Mouse (Mus musculus) liver, postnatal 0 days (tissue): Measurements from ENCODE around the gene Zbtb7a. TPM values are rescaled to one million over a fixed set of nuclear protein-coding genes. Genes with fewer than 3 reads are reported as not detected.

Experiments used
- ATAC-seq: fragments of 200-750 bp; cut with Nextera tagmentation; 2 replicates; pipeline ENCODE4 v1.8.0; 2017; ENCODE audit warnings: mild to moderate bottlenecking, moderate library complexity
- DNase-seq: peaks from one replicate; pipeline ENCODE4 v3.0.0-alpha.2; 2016
- H3K27ac ChIP-seq: fragments of 300-500 bp; sonication (generic); 2 replicates; pipeline ENCODE4 v1.5.1; 2014; ENCODE audit warnings: antibody characterized with exemption, moderate library complexity, mild to moderate bottlenecking, low read depth
- H3K27me3 ChIP-seq: fragments of 300-500 bp; sonication (generic); 2 replicates; pipeline ENCODE4 v1.6.1; 2014; ENCODE audit warnings: low read length, control low read depth, mixed read lengths; ENCODE audit not compliant: insufficient read depth
- H3K36me3 ChIP-seq: fragments of 300-500 bp; sonication (generic); replicated peaks from 2 replicates; pipeline ENCODE4 v1.6.1; 2014; ENCODE audit warnings: mild to moderate bottlenecking, control low read depth, low read length, moderate library complexity, mixed read lengths; ENCODE audit not compliant: insufficient read depth
- H3K4me1 ChIP-seq: fragments of 300-500 bp; sonication (generic); 2 replicates; pipeline ENCODE4 v1.6.1; 2014; ENCODE audit warnings: antibody characterized with exemption, mild to moderate bottlenecking, control low read depth; ENCODE audit not compliant: insufficient read depth
- H3K4me2 ChIP-seq: fragments of 300-500 bp; sonication (generic); 2 replicates; pipeline ENCODE4 v1.6.1; 2014; ENCODE audit warnings: low read depth, mild to moderate bottlenecking, low read length, moderate library complexity, mixed read lengths
- H3K4me3 ChIP-seq: fragments of 300-500 bp; sonication (generic); 2 replicates; pipeline ENCODE4 v1.5.1; 2014; ENCODE audit warnings: low read depth, low read length
- H3K9ac ChIP-seq: fragments of 300-500 bp; sonication (generic); replicated peaks from 2 replicates; pipeline ENCODE4 v1.6.1; 2014; ENCODE audit warnings: mild to moderate bottlenecking, moderate library complexity
- H3K9me3 ChIP-seq: fragments of 300-500 bp; sonication (generic); 2 replicates; pipeline ENCODE4 v1.6.1; 2016; ENCODE audit warnings: mild to moderate bottlenecking, control low read depth, low read length, mixed read lengths
- CTCF ChIP-seq: sonication (generic); IDR thresholded peaks from 2 replicates; pipeline ENCODE4 v1.5.1; 2016; ENCODE audit warnings: antibody characterized with exemption, low read depth
- EP300 ChIP-seq: IDR thresholded peaks from 2 replicates; pipeline ENCODE4 v1.6.1; 2016; ENCODE audit warnings: antibody characterized with exemption, low read depth, mild to moderate bottlenecking
- WGBS: fragments of 180-500 bp; shearing (Covaris S2); extraction: QIAGEN DNeasy Blood & Tissue Kit; methylation state at CpG from one replicate; pipeline ENCODE4 v1.1.7; 2014; ENCODE audit not compliant: insufficient replicate concordance; 5-methylcytosine and 5-hydroxymethylcytosine counted together
- polyA plus RNA-seq: library from polyadenylated mRNA; unstranded; fragments of >200 nt; fragmentation: Nextera tagmentation; extraction: Ambion mirVana; gene quantifications from 2 replicates; pipeline ENCODE4 v1.2.1, GENCODE M21; 2015

Zbtb7a gene
- polyA plus RNA-seq, 1 experiment from 2014 or later, result 29.7 TPM

DNA sequence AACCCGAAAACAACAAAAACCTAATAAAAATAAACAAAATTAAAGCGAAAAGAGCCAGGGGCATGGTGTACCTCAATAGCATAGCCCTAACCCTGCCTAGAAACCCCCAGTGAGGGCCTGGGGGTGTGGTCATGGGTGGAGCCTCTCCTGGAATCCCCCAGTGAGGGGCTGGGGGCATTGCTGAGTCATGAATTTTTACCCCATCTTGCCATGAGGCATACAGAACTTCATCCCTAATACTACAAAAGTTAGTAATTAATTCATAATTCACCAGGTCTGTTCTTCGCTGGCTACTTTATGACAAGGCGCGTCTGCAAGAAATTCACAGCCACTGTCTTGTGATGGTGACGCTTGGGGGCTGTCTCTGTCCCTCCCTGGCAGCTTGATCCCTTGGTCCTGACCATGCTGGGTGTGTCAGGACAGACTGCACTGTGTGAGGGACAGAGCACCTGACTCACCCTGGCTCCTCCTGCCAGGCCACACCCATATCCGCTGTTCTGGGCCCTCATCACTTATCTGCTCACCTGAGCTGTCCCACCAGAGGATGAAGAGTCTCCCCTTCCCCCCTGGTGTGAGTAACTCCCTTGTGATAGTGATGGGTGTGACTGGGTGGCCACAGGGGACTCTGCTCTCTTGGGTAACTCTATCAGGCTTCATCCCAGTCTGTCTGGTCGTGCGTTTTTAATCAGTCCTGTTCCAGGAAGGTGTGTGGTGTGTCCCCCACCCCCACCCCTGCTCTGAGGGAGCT is 39.9 kb upstream of the Zbtb7a start:
- H3K36me3 ChIP-seq, result no peaks in the 10 kb centered on the region
- no peaks in the 10 kb centered on the region for H3K9me3 ChIP-seq
- 57% methylated on average over 9 of the region's 9 CpGs for WGBS
- no peak overlapping the region for H3K4me3 ChIP-seq
- H3K4me2 ChIP-seq, result no peak overlapping the region
- DNase-seq (no peak), ATAC-seq (peak; percentile 7; the same call in 1 of the 2 replicates)
- peak overlapping the region; percentile 29; the same call in 1 of the 2 replicates for H3K27ac ChIP-seq
- no peak for TF ChIP-seq EP300
- TF ChIP-seq CTCF, result no peak
- H3K27me3 ChIP-seq, result no peaks in the 10 kb centered on the region
- H3K9ac ChIP-seq, result no peak overlapping the region; the same call in 1 of the 2 replicates
- peaks cover 23% of the 10 kb centered on the region for H3K4me1 ChIP-seq

DNA sequence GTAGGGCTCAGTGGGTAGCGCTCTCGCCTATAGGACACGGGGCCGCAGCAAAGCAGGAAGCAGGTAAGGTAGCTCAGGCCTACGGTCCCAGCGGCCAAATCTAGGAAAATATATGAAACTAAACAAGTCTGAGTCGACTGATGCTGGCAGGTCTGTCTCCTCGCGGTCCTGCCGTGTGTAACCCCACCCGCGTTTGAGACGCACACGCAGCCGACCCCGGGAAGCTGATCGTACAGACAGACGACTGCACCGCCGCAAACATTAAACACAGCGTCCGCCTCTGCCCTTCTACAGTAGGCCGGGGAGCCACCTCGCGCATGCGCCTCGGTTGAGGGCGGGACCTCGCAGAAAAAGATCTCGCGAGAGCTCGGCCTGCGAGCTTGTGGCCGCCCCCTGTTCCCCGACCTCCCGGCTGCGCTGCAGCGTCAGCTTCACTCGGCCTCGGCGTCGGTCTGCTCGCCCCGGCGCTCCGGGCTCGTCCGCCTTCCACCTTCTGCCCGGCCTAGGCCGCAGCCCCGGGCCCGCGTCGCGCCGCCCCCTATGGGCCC is 29.4 kb upstream of the Zbtb7a start, which contains the start of gene Map2k2:
Map2k2 (plus strand) TSS at position 351 of the 548 bp plus-strand sequence.
- DNase-seq (peak; percentile 98), ATAC-seq (peak; percentile 95)
- peak within 1 kb of the TSS; percentile 96 for H3K9ac ChIP-seq
- TF ChIP-seq EP300 (no peak), CTCF (no peak)
- under 1% methylated on average over 55 of the region's 56 CpGs for WGBS
- peak within 1 kb of the TSS; percentile 89 for H3K4me3 ChIP-seq
- H3K27me3 ChIP-seq, result no peaks in the 10 kb centered on the region
- peaks cover 26% of the 10 kb centered on the region for H3K4me1 ChIP-seq
- no peaks in the 10 kb centered on the region for H3K9me3 ChIP-seq
- H3K36me3 ChIP-seq, result peaks cover 26% of the 10 kb centered on the region
- H3K27ac ChIP-seq, result peak within 1 kb of the TSS; percentile 100
- peak within 1 kb of the TSS; percentile 91 for H3K4me2 ChIP-seq

GRCm38 (mm10) chr10:81106113-81106721 is 28.8 kb upstream of the Zbtb7a start:
- H3K4me1 ChIP-seq, result peaks cover 26% of the 10 kb centered on the region
- DNase-seq (peak; percentile 93), ATAC-seq (peak; percentile 90)
- H3K4me2 ChIP-seq, result peak overlapping the region; percentile 91
- no peaks in the 10 kb centered on the region for H3K9me3 ChIP-seq
- H3K36me3 ChIP-seq, result peaks cover 31% of the 10 kb centered on the region
- peak overlapping the region; percentile 89 for H3K4me3 ChIP-seq
- WGBS, result under 1% methylated on average over 33 of the region's 35 CpGs
- peak overlapping the region; percentile 96 for H3K9ac ChIP-seq
- H3K27ac ChIP-seq, result peak overlapping the region; percentile 100
- no peaks in the 10 kb centered on the region for H3K27me3 ChIP-seq
- peak; percentile 45 for TF ChIP-seq CTCF
- no peak for TF ChIP-seq EP300

DNA sequence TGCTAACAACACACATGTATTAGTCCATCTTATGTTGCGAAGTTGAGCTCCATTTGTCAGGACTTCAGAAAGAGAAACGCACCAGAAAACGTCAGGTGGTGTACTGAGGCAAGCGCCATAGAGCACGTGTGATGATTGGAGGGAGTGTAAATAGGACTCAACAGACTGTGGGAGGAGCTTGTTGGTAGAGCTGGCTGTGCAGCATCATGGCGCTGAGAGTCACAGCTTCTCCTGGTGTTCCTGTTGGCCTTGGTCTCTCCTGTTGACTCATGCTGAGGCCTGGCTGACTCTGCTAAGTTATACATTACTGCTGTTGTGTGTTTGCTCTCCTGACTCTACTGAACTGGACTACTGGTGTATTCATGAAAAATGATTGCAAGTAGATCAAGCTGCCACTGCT is 22.1 kb upstream of the Zbtb7a start:
- no peak overlapping the region for H3K27ac ChIP-seq
- no peak overlapping the region for H3K4me3 ChIP-seq
- no peak overlapping the region for H3K9ac ChIP-seq
- no peaks in the 10 kb centered on the region for H3K27me3 ChIP-seq
- 83% methylated on average over 6 of the region's 6 CpGs for WGBS
- peaks cover 4% of the 10 kb centered on the region; the same call in 1 of the 2 replicates for H3K4me1 ChIP-seq
- DNase-seq (no peak), ATAC-seq (peak; percentile 69)
- no peaks in the 10 kb centered on the region for H3K9me3 ChIP-seq
- TF ChIP-seq EP300 (no peak), CTCF (no peak)
- H3K4me2 ChIP-seq, result no peak overlapping the region
- peaks cover 76% of the 10 kb centered on the region for H3K36me3 ChIP-seq

DNA sequence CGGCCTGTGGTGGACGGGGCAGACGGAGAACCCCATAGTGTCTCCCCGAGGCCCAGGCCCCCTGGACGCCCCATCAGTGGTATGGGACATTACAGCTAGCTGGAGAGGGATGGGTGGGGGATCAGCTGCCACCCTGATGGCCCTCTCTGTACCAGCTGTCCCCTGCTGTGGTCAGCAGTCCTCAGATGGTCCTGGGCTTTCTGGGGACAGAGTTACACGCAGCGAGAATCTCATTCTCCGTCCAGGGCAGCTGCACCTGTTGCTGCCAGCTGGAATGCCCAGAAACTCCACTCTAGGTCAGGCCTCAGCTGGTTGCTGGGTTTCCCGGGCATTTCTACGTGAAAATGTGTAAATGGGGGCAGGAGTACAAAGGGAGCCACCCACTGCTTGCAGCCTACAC is 15.4 kb upstream of the Zbtb7a start:
- WGBS, result 90% methylated on average over 10 of the region's 10 CpGs
- Histone ChIP-seq H3K4me1 (no peaks in the 10 kb centered on the region), H3K27ac (no peak overlapping the region), H3K36me3 (peaks cover 75% of the 10 kb centered on the region), H3K27me3 (no peaks in the 10 kb centered on the region), H3K9ac (no peak overlapping the region), H3K4me2 (no peak overlapping the region), H3K4me3 (no peak overlapping the region), H3K9me3 (no peaks in the 10 kb centered on the region)
- TF ChIP-seq CTCF (no peak), EP300 (no peak)
- ATAC-seq, result no peak
- no peak for DNase-seq

- H3K4me1 ChIP-seq, result no peaks in the 10 kb centered on the region
- H3K27me3 ChIP-seq, result no peaks in the 10 kb centered on the region
- H3K9me3 ChIP-seq, result no peaks in the 10 kb centered on the region
- H3K4me2 ChIP-seq, result no peak overlapping the region
- no peak overlapping the region for H3K9ac ChIP-seq
- 90% methylated on average over 7 of the region's 7 CpGs for WGBS
- DNase-seq (no peak), ATAC-seq (no peak)
- peaks cover 65% of the 10 kb centered on the region for H3K36me3 ChIP-seq
- no peak overlapping the region for H3K27ac ChIP-seq
- no peak overlapping the region for H3K4me3 ChIP-seq
- TF ChIP-seq EP300 (no peak), CTCF (no peak)
Measured at GRCm38 (mm10) chr10:81120650-81121049, 14.4 kb upstream of the Zbtb7a start.
